In the genomic region with DNA sequence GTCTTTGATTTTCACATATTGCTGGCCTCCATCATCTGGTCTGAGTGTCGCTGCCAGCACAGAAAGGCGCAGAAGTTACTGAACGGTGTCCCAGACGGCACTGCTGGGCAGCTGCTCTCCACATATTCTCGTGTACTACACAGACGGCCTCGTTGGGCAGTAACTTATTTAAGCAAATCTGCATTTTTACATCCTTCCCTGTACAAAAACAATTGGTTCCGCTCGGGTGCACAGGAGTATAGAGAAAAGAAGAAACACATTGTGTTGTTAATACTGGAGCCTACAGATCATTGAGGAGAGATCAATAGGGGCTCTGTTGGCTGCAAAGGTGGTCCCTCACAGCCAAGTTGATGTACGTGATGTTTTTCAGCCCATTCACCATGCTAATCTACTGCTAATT, we compare ENCODE assay signal across 9 mouse cellular contexts. TPM values are rescaled to one million over a fixed set of nuclear protein-coding genes. Genes with fewer than 3 reads are reported as not detected.
A peak's percentile ranks its signal among the peaks of the same experiment; 100 is the strongest.
DNase-seq lines count a peak whose midpoint lies in the region; ATAC-seq and TF ChIP-seq lines count a peak whose summit lies in the region.
"Had no signal": no experiment of that assay in that cellular context is flagged by ENCODE, and none has a peak within 500 bp of the region (broad histone marks: within the 10 kb centered on the region; RNA-seq: fewer than 3 reads in every experiment).

No protein-coding gene starts in this region.

- no peak overlapping the region for H3K9ac ChIP-seq in forebrain, embryonic 13.5 days

- 10% methylated on average over 10 of the region's 10 CpGs for WGBS in forebrain, embryonic 13.5 days

- peak overlapping the region; percentile 33; the same call in 1 of the 2 replicates for H3K4me2 ChIP-seq in forebrain, embryonic 13.5 days
- H3K4me2 ChIP-seq: liver, embryonic 11.5 days had no signal

- H3K36me3 ChIP-seq in forebrain, embryonic 13.5 days (ENCODE audit: poor library complexity, severe bottlenecking): no peaks in the 10 kb centered on the region

- intact Hi-C loops in left cerebral cortex, adult 2 months (cut with DNase I): no loop called here

- peaks cover 22% of the 10 kb centered on the region for H3K4me1 ChIP-seq in forebrain, embryonic 13.5 days

- no peak overlapping the region for H3K4me3 ChIP-seq in forebrain, embryonic 13.5 days
- no peak overlapping the region for H3K4me3 ChIP-seq in left cerebral cortex, adult 2 months

- no peaks in the 10 kb centered on the region for H3K9me3 ChIP-seq in forebrain, embryonic 13.5 days (replicated peaks)

- no peak for TF ChIP-seq CTCF in left cerebral cortex, adult 2 months (IDR thresholded peaks at IDR 0.05)

- no peaks in the 10 kb centered on the region for H3K27me3 ChIP-seq in forebrain, embryonic 13.5 days

- peak; percentile 4 for DNase-seq in layer of hippocampus, adult 11-12 months (ENCODE audit: low spot score)
- DNase-seq in layer of hippocampus, postnatal 25 days (ENCODE audit: extremely low spot score in 1 of 2, low spot score in 1 of 2): no peak
- DNase-seq in mesoderm, embryonic 11.5 days (ENCODE audit: low read depth, low spot score): peak; percentile 71
- peak; percentile 38 for DNase-seq in retina, embryonic 14.5 days (ENCODE audit: low spot score)
- no peak for DNase-seq in left cerebral cortex, adult 2 months (ENCODE audit: extremely low spot score in 1 of 2, low spot score in 2 of 2)
- DNase-seq in lung, adult 18-20 months: no peak

- H3K27ac ChIP-seq in forebrain, embryonic 13.5 days: peak overlapping the region; percentile 66
- H3K27ac ChIP-seq in left cerebral cortex, adult 2 months: no peak overlapping the region

- ATAC-seq in forebrain, embryonic 13.5 days: peak; percentile 87
- no peak for ATAC-seq in activated CD4-positive, CD25-positive, alpha-beta regulatory T cell, adult 4 months

RNA-seq across cellular contexts. Expression of gene Rasgef1b, which starts 58.4 kb away (rescaled TPM):
- 10 to 100 TPM; 15.9 to 17.6 TPM for total RNA-seq in layer of hippocampus, postnatal 25 days (2021)
- 62.1 and 81.3 TPM in 2 replicates for polyA plus RNA-seq in forebrain, embryonic 13.5 days (2015; fragmentation: Nextera tagmentation; extraction: Ambion mirVana)
- total RNA-seq in left cerebral cortex, adult 2 months (2021): 10 to 100 TPM; 65.7 to 88.8 TPM
- 1 to 10 TPM; 2.0 to 4.9 TPM for polyA plus RNA-seq in activated CD4-positive, CD25-positive, alpha-beta regulatory T cell, adult 4 months (2017; shearing (Covaris generic))

Comparison
In these comparisons a context has a peak if more than half of its experiments do, and no peak if none do; other contexts are left out.
1. DNase-seq: peak in layer of hippocampus, adult 11-12 months (single experiment), mesoderm, embryonic 11.5 days (single experiment) and retina, embryonic 14.5 days (single experiment); none in layer of hippocampus, postnatal 25 days (0 of 2), left cerebral cortex, adult 2 months (0 of 2) and lung, adult 18-20 months (0 of 2).